Comparison of ENCODE assay signal across 23 mouse cellular contexts in the genomic region with DNA sequence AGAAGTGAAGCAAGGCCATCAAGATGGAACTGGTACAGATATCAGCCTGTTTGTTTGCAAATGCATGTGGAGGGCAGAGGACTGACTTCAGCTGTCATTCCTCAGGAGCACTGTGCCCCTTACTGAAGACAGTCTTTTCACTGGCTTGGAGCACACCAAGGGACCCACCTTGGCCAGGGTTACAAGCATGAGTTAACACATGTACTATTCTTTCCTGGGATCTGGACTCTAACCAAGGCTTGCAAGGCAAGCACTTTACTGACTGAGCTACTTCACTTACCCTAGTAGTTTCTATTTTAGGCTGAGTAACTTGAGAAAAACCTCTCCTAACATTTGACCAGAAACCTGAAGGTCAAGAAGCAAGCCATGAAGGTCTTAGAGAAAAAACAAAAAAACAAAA. TPM values are rescaled to one million over a fixed set of nuclear protein-coding genes. Genes with fewer than 3 reads are reported as not detected.
DNase-seq lines count a peak whose midpoint lies in the region; ATAC-seq lines count a peak whose summit lies in the region.
"Had no signal": no experiment of that assay in that cellular context is flagged by ENCODE, and none has a peak within 500 bp of the region (broad histone marks: within the 10 kb centered on the region; RNA-seq: fewer than 3 reads in every experiment).

No protein-coding gene starts in this region.

- no peaks in the 10 kb centered on the region for H3K9me3 ChIP-seq in heart, embryonic 13.5 days
- H3K9me3 ChIP-seq: embryonic facial prominence, embryonic 10.5 days; forebrain, embryonic 15.5 days; hindbrain, embryonic 15.5 days; midbrain, embryonic 10.5 days; neural tube, embryonic 13.5 days; stomach, embryonic 15.5 days had no signal

- no peak overlapping the region for H3K9ac ChIP-seq in heart, embryonic 13.5 days
- H3K9ac ChIP-seq: forebrain, embryonic 15.5 days; hindbrain, embryonic 15.5 days; neural tube, embryonic 13.5 days; stomach, embryonic 15.5 days had no signal

- no peak for ATAC-seq in heart, embryonic 13.5 days (ENCODE audit: extremely low read depth, insufficient number of reproducible peaks, low FRiP score, low TSS enrichment)
- ATAC-seq: forebrain, embryonic 15.5 days; midbrain, embryonic 16.5 days had no signal

- H3K27me3 ChIP-seq in heart, embryonic 13.5 days (replicated peaks) = no peaks in the 10 kb centered on the region
- H3K27me3 ChIP-seq: forebrain, embryonic 15.5 days; hindbrain, embryonic 15.5 days; neural tube, embryonic 13.5 days; stomach, embryonic 15.5 days had no signal

- H3K36me3 ChIP-seq in heart, embryonic 13.5 days = peaks cover 87% of the 10 kb centered on the region

- H3K27ac ChIP-seq in heart, embryonic 13.5 days (replicated peaks) = peak overlapping the region; percentile 5
- H3K27ac ChIP-seq: embryonic facial prominence, embryonic 10.5 days; forebrain, embryonic 15.5 days; hindbrain, embryonic 15.5 days; layer of hippocampus, adult 2 months; midbrain, embryonic 10.5 days; neural tube, embryonic 13.5 days; stomach, embryonic 15.5 days had no signal

- H3K4me3 ChIP-seq in heart, embryonic 13.5 days = no peak overlapping the region
- H3K4me3 ChIP-seq: embryonic facial prominence, embryonic 10.5 days; forebrain, embryonic 15.5 days; hindbrain, embryonic 15.5 days; layer of hippocampus, adult 2 months; midbrain, embryonic 10.5 days; myocyte; neural tube, embryonic 13.5 days; stomach, embryonic 15.5 days had no signal

- intact Hi-C loops in heart, postnatal 25 days (cut with DNase I) = no loop called here

- H3K4me2 ChIP-seq in heart, embryonic 13.5 days = no peak overlapping the region
- H3K4me2 ChIP-seq: forebrain, embryonic 15.5 days; hindbrain, embryonic 15.5 days; neural tube, embryonic 13.5 days; stomach, embryonic 15.5 days had no signal

- peaks cover 4% of the 10 kb centered on the region; the same call in 1 of the 2 replicates for H3K4me1 ChIP-seq in heart, embryonic 13.5 days
- H3K4me1 ChIP-seq: embryonic facial prominence, embryonic 10.5 days; forebrain, embryonic 15.5 days; hindbrain, embryonic 15.5 days; midbrain, embryonic 10.5 days; neural tube, embryonic 13.5 days; stomach, embryonic 15.5 days had no signal

- no peak for DNase-seq in heart, postnatal 25 days (ENCODE audit: low spot score)
- DNase-seq in lung, postnatal 25 days (ENCODE audit: low spot score) = peak; percentile 7
- no peak for DNase-seq in lung, postnatal 4 days
- DNase-seq in gastrocnemius, postnatal 10 days = peak; percentile 4
- no peak for DNase-seq in frontal cortex, postnatal 14 days (ENCODE audit: low spot score in 2 of 2)
- no peak for DNase-seq in adrenal gland, adult 2 months
- DNase-seq: adrenal gland, postnatal 14 days; cerebellum, adult 9-10 months; kidney, adult 2 months; kidney, postnatal 10 days; retina, postnatal 1 day; right cerebral cortex, postnatal 25 days; thymus, postnatal 36 days had no signal

RNA-seq across cellular contexts. Expression of a gene that starts 30.8 kb away (rescaled TPM):
- 20.5 and 22.6 TPM in 2 replicates for polyA plus RNA-seq in heart, embryonic 13.5 days (2015; fragmentation: Nextera tagmentation; extraction: Ambion mirVana)
- total RNA-seq in heart, postnatal 25 days (2021) = 1 to 10 TPM; 6.3 to 6.5 TPM
- 1 to 10 TPM; 8.1 to 8.5 TPM for total RNA-seq in gastrocnemius, postnatal 10 days (2021)
- total RNA-seq in adrenal gland, adult 2 months (2021) = 10 to 100 TPM; 11.7 to 17.4 TPM
- 3.0 and 6.2 TPM in 2 replicates for polyA plus RNA-seq in adrenal gland, adult 2 months (2012; rRNA removed)

RNA-seq across cellular contexts. Expression of a gene that starts 31.0 kb away (rescaled TPM):
- 85.3 and 93.2 TPM in 2 replicates for polyA plus RNA-seq in heart, embryonic 13.5 days (2015; fragmentation: Nextera tagmentation; extraction: Ambion mirVana)
- total RNA-seq in heart, postnatal 25 days (2021) = 10 to 100 TPM; 63.1 to 66.1 TPM
- 10 to 100 TPM; 55.6 to 58.5 TPM for total RNA-seq in gastrocnemius, postnatal 10 days (2021)
- 100 to 1,000 TPM; 124 to 139 TPM for total RNA-seq in adrenal gland, adult 2 months (2021)
- 12.9 and 18.3 TPM in 2 replicates for polyA plus RNA-seq in adrenal gland, adult 2 months (2012; rRNA removed)

RNA-seq across cellular contexts. Expression of a gene that starts 42.8 kb away (rescaled TPM):
- 117 and 118 TPM in 2 replicates for polyA plus RNA-seq in heart, embryonic 13.5 days (2015; fragmentation: Nextera tagmentation; extraction: Ambion mirVana)
- 100 to 1,000 TPM; 136 to 155 TPM for total RNA-seq in heart, postnatal 25 days (2021)
- total RNA-seq in gastrocnemius, postnatal 10 days (2021) = 100 to 1,000 TPM; 144 to 179 TPM
- total RNA-seq in adrenal gland, adult 2 months (2021) = 100 to 1,000 TPM; 256 to 440 TPM
- 63.5 and 81.1 TPM in 2 replicates for polyA plus RNA-seq in adrenal gland, adult 2 months (2012; rRNA removed)

Comparison
In these comparisons a context has a peak if more than half of its experiments do, and no peak if none do; other contexts are left out.
1. DNase-seq: peak in lung, postnatal 25 days (single experiment) and gastrocnemius, postnatal 10 days (single experiment); none in heart, postnatal 25 days (single experiment), lung, postnatal 4 days (0 of 2), frontal cortex, postnatal 14 days (0 of 2) and adrenal gland, adult 2 months (single experiment).